Mouse (Mus musculus) neural tube, embryonic 12.5 days (tissue): ENCODE results near the gene Ssbp4. TPM values are rescaled to one million over a fixed set of nuclear protein-coding genes. Genes with fewer than 3 reads are reported as not detected.

ENCODE experiments used
- ATAC-seq: fragments of 200-750 bp; cut with Nextera tagmentation; 2 replicates; pipeline ENCODE4 v1.8.0; 2017; ENCODE audit warnings: low read depth, mild to moderate bottlenecking, moderate TSS enrichment, moderate library complexity; ENCODE audit not compliant: low FRiP score
- H3K27ac ChIP-seq: fragments of 300-500 bp; sonication (generic); 2 replicates; pipeline ENCODE4 v1.5.1; 2016
- H3K27me3 ChIP-seq: fragments of 300-500 bp; sonication (generic); replicated peaks from 2 replicates; pipeline ENCODE4 v1.6.1; 2016; ENCODE audit warnings: mild to moderate bottlenecking
- H3K36me3 ChIP-seq: fragments of 300-500 bp; sonication (generic); 2 replicates; pipeline ENCODE4 v1.6.1; 2016; ENCODE audit warnings: mild to moderate bottlenecking
- H3K4me1 ChIP-seq: fragments of 300-500 bp; sonication (generic); 2 replicates; pipeline ENCODE4 v1.6.1; 2016
- H3K4me2 ChIP-seq: fragments of 300-500 bp; sonication (generic); replicated peaks from 2 replicates; pipeline ENCODE4 v1.6.1; 2016; ENCODE audit warnings: mild to moderate bottlenecking
- H3K4me3 ChIP-seq: fragments of 300-500 bp; sonication (generic); 2 replicates; pipeline ENCODE4 v1.5.1; 2016
- H3K9ac ChIP-seq: fragments of 300-500 bp; sonication (generic); 2 replicates; pipeline ENCODE4 v1.6.1; 2016; ENCODE audit warnings: mild to moderate bottlenecking
- H3K9me3 ChIP-seq: fragments of 300-500 bp; sonication (generic); 2 replicates; pipeline ENCODE4 v1.6.1; 2016; ENCODE audit warnings: mild to moderate bottlenecking
- WGBS: fragments of 180-500 bp; shearing (Covaris S2); methylation state at CpG from one replicate; pipeline ENCODE4 v1.1.7; 2016; 5-methylcytosine and 5-hydroxymethylcytosine counted together
- polyA plus RNA-seq: library from polyadenylated mRNA; unstranded; fragments of >200 nt; fragmentation: Nextera tagmentation; extraction: Ambion mirVana; gene quantifications from 2 replicates; pipeline ENCODE4 v1.2.1, GENCODE M21; 2016

Ssbp4 gene
- 139 and 144 TPM in 2 replicates for polyA plus RNA-seq

DNA sequence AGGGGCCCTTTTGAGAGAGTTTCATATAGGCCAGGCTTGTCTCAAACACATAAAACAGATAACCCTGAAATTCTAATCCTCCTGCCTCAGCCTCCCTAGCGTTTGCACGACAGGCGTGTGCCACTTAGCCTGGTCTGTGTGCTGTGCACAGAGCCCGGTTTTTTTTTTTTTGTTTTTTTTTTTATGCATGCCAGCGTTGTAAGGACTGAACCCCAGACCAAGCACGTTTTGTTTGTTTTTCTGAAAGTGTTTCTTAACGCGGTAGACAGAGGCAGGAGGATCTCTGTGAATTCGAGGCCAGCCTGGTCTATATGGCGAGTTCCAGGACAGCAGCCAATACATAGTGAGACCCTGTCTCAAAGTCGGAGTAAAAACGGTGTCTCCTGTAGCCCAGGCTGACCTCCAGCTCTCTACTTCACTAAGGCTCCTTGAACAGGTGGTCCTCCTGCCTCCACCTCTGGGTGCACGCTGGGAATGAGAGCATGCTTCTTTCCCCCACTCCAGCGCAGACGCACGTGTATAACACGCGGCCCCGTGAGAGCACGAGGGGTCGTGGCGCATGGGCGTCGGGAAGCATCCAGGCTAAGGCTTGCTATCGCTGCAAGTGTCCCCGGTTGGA lies at the start of gene Ssbp4:
Gene Ssbp4 (minus strand): TSS at position 124 of the 619 bp plus-strand sequence.
- no peak; the same call in 1 of the 2 replicates for ATAC-seq
- Histone ChIP-seq H3K27me3 (no peaks in the 10 kb centered on the region), H3K4me2 (peak within 1 kb of the TSS; percentile 81), H3K9ac (peak within 1 kb of the TSS; percentile 84), H3K36me3 (no peaks in the 10 kb centered on the region), H3K4me1 (peaks cover 70% of the 10 kb centered on the region), H3K9me3 (no peaks in the 10 kb centered on the region), H3K27ac (peak within 1 kb of the TSS; percentile 90), H3K4me3 (peak within 1 kb of the TSS; percentile 82)
- WGBS, result 6% methylated on average over 26 of the region's 26 CpGs

DNA sequence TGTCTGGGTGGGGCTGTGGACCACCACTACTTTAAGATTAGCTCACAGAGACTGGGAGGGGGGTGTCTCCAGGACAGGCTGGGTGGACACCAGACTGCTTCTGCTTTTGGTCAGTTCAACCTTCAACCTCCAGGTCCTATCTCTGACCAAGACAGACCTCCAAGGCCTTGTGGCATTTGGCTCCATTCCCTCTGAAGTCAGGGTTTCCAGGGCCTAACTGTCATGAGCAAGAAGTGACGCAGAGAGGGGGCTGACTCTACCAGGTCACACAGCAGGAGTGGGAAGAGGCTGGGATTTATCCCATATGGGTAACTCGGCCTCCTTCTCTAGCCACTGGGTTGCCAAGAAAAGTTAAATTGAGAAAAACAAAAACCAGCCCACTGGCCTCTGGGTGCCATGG lies 49.1 kb upstream of the Ssbp4 start:
- ATAC-seq, result no peak
- Histone ChIP-seq H3K27ac (peak overlapping the region; percentile 92), H3K4me3 (peak overlapping the region; percentile 77), H3K36me3 (peaks cover 17% of the 10 kb centered on the region), H3K4me2 (peak overlapping the region; percentile 81), H3K4me1 (peaks cover 52% of the 10 kb centered on the region), H3K9ac (peak overlapping the region; percentile 93), H3K27me3 (no peaks in the 10 kb centered on the region), H3K9me3 (no peaks in the 10 kb centered on the region)
- 61% methylated on average over 2 of the region's 2 CpGs for WGBS

GRCm38 (mm10) chr8:70657214-70657613 lies 48.5 kb upstream of the Ssbp4 start:
- Histone ChIP-seq H3K4me2 (peak overlapping the region; percentile 81), H3K4me1 (peaks cover 57% of the 10 kb centered on the region), H3K36me3 (peaks cover 22% of the 10 kb centered on the region), H3K27me3 (no peaks in the 10 kb centered on the region), H3K27ac (peak overlapping the region; percentile 92), H3K9me3 (no peaks in the 10 kb centered on the region), H3K4me3 (peak overlapping the region; percentile 77), H3K9ac (peak overlapping the region; percentile 93)
- no peak for ATAC-seq
- WGBS, result 84% methylated on average over 3 of the region's 3 CpGs

DNA sequence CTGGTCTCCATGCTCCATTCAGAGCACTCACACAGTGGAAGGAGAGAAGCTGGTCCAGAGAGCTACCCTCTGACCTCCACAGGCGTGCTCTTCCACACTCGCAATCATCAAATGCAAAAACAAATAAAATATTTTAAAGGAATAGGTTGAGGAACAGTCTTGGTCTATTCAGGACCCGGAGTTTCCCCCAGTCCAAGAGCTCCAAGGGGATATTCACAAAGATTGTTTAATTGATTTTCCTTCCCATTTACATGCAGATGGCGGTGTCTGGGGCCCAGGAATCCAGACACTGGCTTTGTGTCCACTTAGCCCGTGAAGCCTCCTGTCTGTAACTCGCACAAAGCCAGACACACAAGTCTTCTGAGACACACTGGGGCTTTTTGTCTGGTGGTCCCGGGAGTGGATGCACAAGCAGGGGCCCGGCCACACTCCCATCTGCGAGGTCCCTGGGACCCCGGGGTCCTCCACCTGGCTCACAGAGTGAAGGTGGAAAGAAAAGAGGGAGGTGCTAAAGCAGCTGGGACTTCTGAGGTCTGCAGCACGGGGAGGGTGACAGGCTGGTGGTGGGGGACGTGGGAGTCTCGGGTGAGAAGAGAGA lies 47.6 kb upstream of the Ssbp4 start:
- WGBS, result 19% methylated on average over 13 of the region's 13 CpGs

GRCm38 (mm10) chr8:70655469-70655868 lies 46.8 kb upstream of the Ssbp4 start:
- H3K9ac ChIP-seq, result peak overlapping the region; percentile 33
- H3K9me3 ChIP-seq, result no peaks in the 10 kb centered on the region
- peak overlapping the region; percentile 92 for H3K27ac ChIP-seq
- H3K36me3 ChIP-seq, result peaks cover 40% of the 10 kb centered on the region
- H3K4me1 ChIP-seq, result peaks cover 71% of the 10 kb centered on the region
- WGBS, result 9% methylated on average over 2 of the region's 2 CpGs
- no peak overlapping the region for H3K4me3 ChIP-seq
- peak overlapping the region; percentile 81 for H3K4me2 ChIP-seq
- H3K27me3 ChIP-seq, result no peaks in the 10 kb centered on the region
- peak; percentile 4; the same call in 1 of the 2 replicates for ATAC-seq

More for the DNA sequence above, 47.6 kb upstream of the Ssbp4 start:
- Histone ChIP-seq H3K9me3 (no peaks in the 10 kb centered on the region), H3K9ac (peak overlapping the region; percentile 33; the same call in 1 of the 2 replicates), H3K27me3 (no peaks in the 10 kb centered on the region), H3K4me1 (peaks cover 63% of the 10 kb centered on the region), H3K4me2 (peak overlapping the region; percentile 81), H3K4me3 (no peak overlapping the region), H3K36me3 (peaks cover 31% of the 10 kb centered on the region), H3K27ac (peak overlapping the region; percentile 92)
- ATAC-seq, result peak; percentile 49

- no peak overlapping the region for H3K4me3 ChIP-seq
- no peak for ATAC-seq
- H3K36me3 ChIP-seq, result peaks cover 47% of the 10 kb centered on the region
- WGBS, result 65% methylated on average over 1 of the region's 1 CpGs
- peaks cover 75% of the 10 kb centered on the region for H3K4me1 ChIP-seq
- H3K4me2 ChIP-seq, result no peak overlapping the region; the same call in 1 of the 2 replicates
- no peak overlapping the region for H3K27ac ChIP-seq
- no peaks in the 10 kb centered on the region for H3K9me3 ChIP-seq
- no peak overlapping the region for H3K9ac ChIP-seq
- no peaks in the 10 kb centered on the region for H3K27me3 ChIP-seq
Observed at GRCm38 (mm10) chr8:70654121-70654520, 45.4 kb upstream of the Ssbp4 start.

DNA sequence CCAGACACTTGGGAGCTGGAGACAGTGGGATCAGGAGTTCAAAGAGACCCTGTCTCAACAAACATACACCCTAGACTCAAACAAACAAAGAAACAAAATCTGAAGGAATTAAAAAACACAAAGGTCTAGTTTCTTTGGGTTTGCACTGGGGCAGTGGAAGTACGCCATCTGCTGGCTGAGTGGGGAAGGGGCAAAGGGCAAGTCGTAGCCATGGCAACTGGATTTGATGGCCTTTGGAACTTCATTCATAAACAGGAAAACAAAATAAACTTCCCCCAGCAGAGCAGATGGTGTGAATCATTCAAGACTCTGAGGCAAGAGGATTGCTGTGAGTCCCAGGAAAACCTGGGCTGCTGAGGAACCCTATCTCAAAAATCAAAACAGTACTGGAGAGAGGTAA lies 44.6 kb upstream of the Ssbp4 start:
- Histone ChIP-seq H3K27me3 (no peaks in the 10 kb centered on the region), H3K27ac (no peak overlapping the region), H3K4me2 (no peak overlapping the region), H3K9ac (no peak overlapping the region), H3K4me3 (no peak overlapping the region), H3K9me3 (no peaks in the 10 kb centered on the region), H3K36me3 (peaks cover 50% of the 10 kb centered on the region), H3K4me1 (peaks cover 76% of the 10 kb centered on the region)
- WGBS, result 49% methylated on average over 2 of the region's 2 CpGs
- no peak for ATAC-seq

DNA sequence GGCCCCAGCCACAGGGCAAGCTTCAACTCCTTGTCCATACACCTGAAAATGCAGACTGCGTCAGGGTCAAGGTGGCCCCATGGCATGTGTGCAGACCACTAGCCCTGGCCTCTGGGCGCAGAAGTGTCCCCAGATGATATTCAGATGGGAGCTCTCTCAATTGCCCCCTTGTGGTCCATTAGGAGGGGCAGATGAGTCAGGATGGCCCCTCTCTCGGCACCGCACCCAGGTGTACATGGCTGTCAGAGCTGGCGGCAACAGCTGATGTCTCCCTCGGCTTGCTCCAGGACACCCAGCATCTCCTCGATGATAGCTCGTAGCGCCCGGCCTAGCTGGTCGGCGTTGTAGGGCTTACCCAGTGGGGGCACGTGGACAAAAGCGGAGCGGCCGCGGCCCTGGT lies 41.7 kb upstream of the Ssbp4 start:
- Histone ChIP-seq H3K9me3 (no peaks in the 10 kb centered on the region), H3K27ac (peak overlapping the region; percentile 17; the same call in 1 of the 2 replicates), H3K4me3 (no peak overlapping the region), H3K4me1 (peaks cover 86% of the 10 kb centered on the region), H3K27me3 (no peaks in the 10 kb centered on the region), H3K36me3 (peaks cover 45% of the 10 kb centered on the region), H3K4me2 (no peak overlapping the region), H3K9ac (no peak overlapping the region)
- ATAC-seq, result no peak
- WGBS, result 92% methylated on average over 17 of the region's 17 CpGs

- H3K4me3 ChIP-seq, result no peak overlapping the region
- H3K4me1 ChIP-seq, result peaks cover 79% of the 10 kb centered on the region
- 51% methylated on average over 4 of the region's 4 CpGs for WGBS
- H3K9ac ChIP-seq, result no peak overlapping the region
- peaks cover 37% of the 10 kb centered on the region for H3K36me3 ChIP-seq
- H3K27me3 ChIP-seq, result no peaks in the 10 kb centered on the region
- H3K27ac ChIP-seq, result peak overlapping the region; percentile 39
- 0 out of 2 replicates have a peak overlapping the region, but pooled peaks have one; percentile 22 for H3K4me2 ChIP-seq
- ATAC-seq, result peak; percentile 75
- no peaks in the 10 kb centered on the region for H3K9me3 ChIP-seq
Observed at GRCm38 (mm10) chr8:70649324-70649723, 40.7 kb upstream of the Ssbp4 start.

DNA sequence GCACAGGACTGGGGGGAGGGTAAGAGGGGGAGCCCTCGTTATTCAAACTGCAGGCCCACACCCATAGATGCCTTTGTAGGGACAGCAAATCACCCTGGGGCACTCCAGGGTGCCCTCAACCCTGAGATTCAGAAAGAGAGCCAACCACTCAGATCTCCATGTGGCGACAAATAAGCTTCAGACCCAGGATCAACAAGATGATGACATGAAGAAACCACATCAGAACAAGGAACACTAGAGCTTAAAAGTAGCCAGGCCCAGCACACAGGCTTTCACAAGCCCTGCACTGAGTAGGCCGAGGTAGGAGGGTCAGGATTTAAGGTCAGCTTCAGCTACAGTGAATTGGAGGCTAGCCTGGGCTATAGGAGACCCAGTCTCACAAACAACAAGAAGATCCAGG lies 40.2 kb upstream of the Ssbp4 start:
- Histone ChIP-seq H3K27ac (peak overlapping the region; percentile 28), H3K36me3 (peaks cover 34% of the 10 kb centered on the region), H3K4me1 (peaks cover 75% of the 10 kb centered on the region), H3K4me3 (no peak overlapping the region), H3K9ac (no peak overlapping the region), H3K9me3 (no peaks in the 10 kb centered on the region), H3K27me3 (no peaks in the 10 kb centered on the region), H3K4me2 (peak overlapping the region; percentile 22; the same call in 1 of the 2 replicates)
- no peak for ATAC-seq
- WGBS, result 63% methylated on average over 3 of the region's 3 CpGs

- Histone ChIP-seq H3K9ac (no peak overlapping the region), H3K4me2 (no peak overlapping the region), H3K4me1 (peaks cover 73% of the 10 kb centered on the region), H3K27ac (0 out of 2 replicates have a peak overlapping the region, but pooled peaks have one; percentile 33), H3K4me3 (no peak overlapping the region), H3K36me3 (peaks cover 34% of the 10 kb centered on the region), H3K27me3 (no peaks in the 10 kb centered on the region), H3K9me3 (no peaks in the 10 kb centered on the region)
- whole genome bisulfite sequencing, result 10% methylated on average over 1 of the region's 1 CpGs
- no peak for ATAC-seq
Observed at GRCm38 (mm10) chr8:70648164-70648442, 39.4 kb upstream of the Ssbp4 start.

- Histone ChIP-seq H3K4me1 (peaks cover 70% of the 10 kb centered on the region), H3K27me3 (no peaks in the 10 kb centered on the region), H3K27ac (peak overlapping the region; percentile 50), H3K9ac (peak overlapping the region; percentile 33; the same call in 1 of the 2 replicates), H3K9me3 (no peaks in the 10 kb centered on the region), H3K36me3 (peaks cover 31% of the 10 kb centered on the region), H3K4me3 (no peak overlapping the region), H3K4me2 (0 out of 2 replicates have a peak overlapping the region, but pooled peaks have one; percentile 14)
- WGBS, result 35% methylated on average over 8 of the region's 8 CpGs
- ATAC-seq, result no peak
Observed at GRCm38 (mm10) chr8:70647343-70648163, 38.9 kb upstream of the Ssbp4 start.
